Mouse (Mus musculus) cortical plate, adult 2 months (tissue): ENCODE measurements around the gene Atg4a-ps.

ENCODE experiments used
- CTCF ChIP-seq: fragments of 200-500 bp; IDR thresholded peaks from 2 replicates; pipeline ENCODE4 v1.5.1; 2011; ENCODE audit warnings: mild to moderate bottlenecking, control low read depth, low read length; ENCODE audit not compliant: insufficient read depth; ENCODE audit errors: extremely low read depth
- POLR2A ChIP-seq: fragments of 200-500 bp; IDR thresholded peaks from 2 replicates; pipeline ENCODE4 v1.6.1; 2011; ENCODE audit warnings: mild to moderate bottlenecking, low read length, control low read depth; ENCODE audit not compliant: insufficient read depth; ENCODE audit errors: extremely low read depth

- TF ChIP-seq CTCF (no peak), POLR2A (no peak)
These were observed 28.9 kb downstream of the Atg4a-ps start for GRCm38 (mm10) chr3:103616981-103617380.
